Mouse (Mus musculus) heart, postnatal 4 days (tissue): ENCODE measurements around the gene Nhej1. TPM values are rescaled to one million over a fixed set of nuclear protein-coding genes. Genes with fewer than 3 reads are reported as not detected.

ENCODE experiments used
- DNase-seq: peaks from one replicate; pipeline ENCODE4 v3.0.0; 2021
- total RNA-seq, 2 experiments: library from RNA; stranded (reverse); gene quantifications; 2 replicates each; pipeline ENCODE4 v1.2.3; 2021

Gene Nhej1
- total RNA-seq, 2 experiments from 2014 or later = 2.3 to 3.1 TPM

DNA sequence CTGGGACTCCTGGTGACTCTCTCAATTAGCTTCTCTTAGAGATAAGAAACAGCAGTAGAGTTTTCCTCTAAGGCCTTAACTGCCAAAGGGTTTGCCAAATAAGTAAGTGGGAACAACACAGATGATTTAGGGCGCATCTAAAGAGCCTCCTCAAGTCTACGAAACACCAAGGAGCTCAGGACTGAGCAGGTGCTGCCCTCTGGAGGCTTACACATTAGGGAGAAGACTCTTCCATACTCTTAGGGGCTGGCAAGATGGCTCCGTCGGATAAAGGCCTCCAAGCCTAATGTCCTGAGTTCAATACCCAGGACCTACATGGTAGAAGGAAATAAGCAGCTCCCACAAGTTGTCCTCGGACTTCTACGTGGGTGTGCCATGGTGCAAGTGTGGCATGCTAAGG, 151.4 kb downstream of the Nhej1 start:
- no peak for DNase-seq

GRCm38 (mm10) chr1:74971353-74972050, 153.5 kb downstream of the Nhej1 start:
- DNase-seq = no peak

DNA sequence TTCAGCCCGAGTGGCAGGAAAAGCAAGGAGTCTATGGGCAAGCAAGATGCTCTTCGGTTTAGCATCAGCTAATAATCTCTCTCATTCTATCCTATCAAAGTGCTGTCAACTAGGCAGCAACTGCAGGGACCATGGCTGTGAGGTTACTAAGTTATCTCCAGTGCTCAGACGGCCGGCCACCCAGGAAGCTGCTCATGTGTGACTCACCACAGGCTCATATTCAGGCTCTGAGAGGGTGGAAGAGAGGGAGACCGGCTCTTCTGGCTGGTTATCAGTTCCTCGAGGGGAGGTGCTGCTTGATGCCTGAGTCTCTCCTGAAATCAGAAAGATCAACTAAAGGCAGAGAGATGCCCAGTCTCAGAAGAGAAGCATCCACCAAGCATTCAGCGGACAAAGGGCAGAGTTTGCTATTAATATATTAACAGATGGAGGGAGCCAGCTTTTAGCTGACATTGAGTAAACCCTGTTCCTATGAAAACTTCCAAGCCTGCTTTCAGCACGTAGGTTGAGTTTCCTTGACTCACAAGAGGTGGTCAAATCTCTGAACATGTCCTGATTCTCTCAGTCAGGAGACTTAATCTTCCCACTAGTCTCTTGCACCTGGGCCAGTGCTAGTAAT, 156.9 kb downstream of the Nhej1 start:
- no peak for DNase-seq

GRCm38 (mm10) chr1:74964494-74965215, 160.3 kb downstream of the Nhej1 start:
- DNase-seq = peak; percentile 88

- DNase-seq = no peak
Observed at GRCm38 (mm10) chr1:74962853-74963227, 162.2 kb downstream of the Nhej1 start.

DNA sequence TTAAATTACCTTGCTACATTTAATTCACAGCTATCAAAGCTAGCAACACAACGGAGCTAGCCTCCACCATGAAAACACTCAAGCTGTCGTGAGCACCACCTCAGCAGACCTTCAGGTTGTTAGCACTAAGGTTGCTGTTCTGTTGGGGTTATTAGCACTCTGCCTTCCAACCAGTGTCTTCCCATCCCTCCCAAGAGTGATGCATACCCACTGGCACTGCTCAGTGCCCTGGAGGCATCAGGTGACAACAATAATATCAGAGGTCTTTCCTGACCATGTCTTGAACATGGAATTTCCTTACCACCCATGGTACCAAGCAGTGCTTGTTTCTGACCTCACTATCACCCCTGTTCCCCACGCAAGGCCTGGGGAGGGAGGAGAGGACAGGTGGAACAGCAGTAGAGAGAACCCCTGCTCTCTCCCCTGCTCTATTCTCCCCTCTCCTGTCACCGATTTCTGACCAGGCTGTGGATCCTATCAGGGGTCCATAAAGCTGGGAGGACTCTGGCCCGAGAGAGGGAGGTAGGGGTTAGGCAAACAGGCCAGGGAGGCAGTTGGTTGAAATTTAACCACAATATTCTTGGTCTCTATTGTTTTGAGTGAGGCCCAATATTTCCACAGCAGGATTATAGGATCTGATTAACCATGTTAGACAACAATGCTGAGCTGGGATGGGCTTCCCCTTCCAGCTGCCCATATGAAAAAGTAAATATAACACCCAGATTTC, 162.7 kb downstream of the Nhej1 start:
- no peak for DNase-seq

DNA sequence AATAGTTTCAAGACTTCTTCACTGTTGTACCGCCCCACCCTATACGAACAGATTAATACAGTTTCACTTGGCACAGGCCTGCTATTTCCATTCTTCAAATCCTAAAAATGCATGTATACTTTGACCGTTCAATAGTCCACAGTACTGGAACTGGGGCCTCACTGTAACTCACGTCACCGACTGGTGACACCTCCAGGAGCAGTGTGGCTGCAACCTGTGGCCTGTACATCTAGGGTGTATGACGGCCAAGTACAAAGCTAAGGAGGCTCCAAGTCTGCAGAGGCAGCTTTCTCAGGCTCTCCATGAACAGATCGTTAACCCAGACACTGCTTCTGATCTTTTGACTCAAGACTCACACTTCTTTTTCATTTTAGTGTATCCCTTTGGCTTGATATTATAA, 163.3 kb downstream of the Nhej1 start:
- DNase-seq = no peak

GRCm38 (mm10) chr1:74960059-74960458, 164.9 kb downstream of the Nhej1 start:
- no peak for DNase-seq

DNA sequence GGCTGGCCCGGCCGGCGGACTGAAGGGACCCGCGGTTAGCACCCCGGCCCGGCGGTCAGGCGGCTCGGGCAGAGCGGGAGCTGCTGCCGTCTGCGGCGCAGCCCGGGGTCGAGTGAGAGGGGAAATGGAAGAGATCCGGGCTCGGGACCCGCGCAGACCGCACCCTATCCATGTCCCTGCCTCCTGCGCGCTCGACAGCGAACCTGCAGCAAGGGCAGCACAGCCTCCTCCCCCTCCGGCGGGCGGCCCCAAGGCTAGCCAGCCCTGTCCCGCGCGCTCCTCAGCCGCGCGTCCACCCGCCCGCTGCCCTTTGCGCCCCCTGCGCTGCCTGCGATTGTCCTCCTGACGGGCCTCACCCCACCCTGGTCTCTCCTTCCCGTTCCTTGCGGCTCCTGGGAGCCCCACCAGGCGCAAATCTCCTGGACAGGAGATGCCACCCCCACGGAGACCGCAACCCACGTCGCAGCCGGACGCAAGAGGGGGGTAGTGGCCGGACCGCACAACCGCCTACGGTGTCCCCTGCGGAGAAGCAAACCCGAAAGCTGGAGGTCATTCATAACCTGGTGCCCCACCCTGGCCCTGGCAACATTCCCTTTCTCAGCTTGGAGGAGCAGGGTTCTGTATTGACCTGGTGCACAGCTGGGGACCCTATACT, 173.3 kb downstream of the Nhej1 start, which contains the start of gene Ihh:
Ihh (minus strand) TSS at position 117 of the 655 bp plus-strand sequence.
- no peak for DNase-seq

- DNase-seq = no peak
Observed at GRCm38 (mm10) chr1:74950576-74951490, 174.2 kb downstream of the Nhej1 start.

DNA sequence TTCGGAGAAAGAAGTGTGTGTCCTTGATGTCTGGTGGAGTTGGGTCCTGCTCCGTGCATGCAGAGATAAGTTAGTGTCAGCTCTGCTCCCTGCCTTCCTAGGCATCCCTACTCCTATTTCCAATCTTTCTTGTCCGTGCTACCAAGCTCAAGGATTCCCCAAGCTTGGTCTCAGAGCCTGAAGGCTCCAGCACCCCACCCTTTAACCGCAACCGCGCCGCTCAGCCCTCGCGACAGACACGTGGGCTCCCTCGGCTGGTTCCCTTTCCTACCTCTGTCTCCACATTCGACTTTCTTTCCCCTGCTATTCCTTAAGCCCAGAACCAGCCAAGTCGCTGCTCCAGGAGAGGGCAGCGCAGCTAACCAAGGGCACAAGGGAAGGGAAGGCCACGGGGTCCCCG, 174.9 kb downstream of the Nhej1 start:
- DNase-seq = no peak

DNA sequence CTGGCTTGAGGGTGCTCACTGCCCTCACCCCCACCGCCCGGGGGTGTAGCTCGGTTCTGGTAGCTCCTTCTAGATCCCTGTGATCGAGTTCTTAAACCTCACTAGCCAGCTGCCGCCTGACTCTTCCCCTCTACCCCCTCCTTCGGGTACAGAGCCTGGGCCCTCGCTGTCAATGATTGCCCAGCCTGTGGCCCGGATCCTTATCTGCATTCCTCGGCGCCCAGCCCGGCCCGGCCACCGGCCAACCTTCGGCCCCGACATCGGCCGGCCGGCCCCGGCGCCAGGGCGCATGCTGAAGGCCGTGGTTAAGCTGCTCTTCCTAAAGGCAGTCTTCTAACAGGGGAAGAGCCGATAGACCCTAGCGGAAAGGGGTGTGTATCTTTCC, 175.3 kb downstream of the Nhej1 start:
- DNase-seq = peak; percentile 51

GRCm38 (mm10) chr1:74948784-74949665, 176.0 kb downstream of the Nhej1 start:
- DNase-seq = peak; percentile 78

DNA sequence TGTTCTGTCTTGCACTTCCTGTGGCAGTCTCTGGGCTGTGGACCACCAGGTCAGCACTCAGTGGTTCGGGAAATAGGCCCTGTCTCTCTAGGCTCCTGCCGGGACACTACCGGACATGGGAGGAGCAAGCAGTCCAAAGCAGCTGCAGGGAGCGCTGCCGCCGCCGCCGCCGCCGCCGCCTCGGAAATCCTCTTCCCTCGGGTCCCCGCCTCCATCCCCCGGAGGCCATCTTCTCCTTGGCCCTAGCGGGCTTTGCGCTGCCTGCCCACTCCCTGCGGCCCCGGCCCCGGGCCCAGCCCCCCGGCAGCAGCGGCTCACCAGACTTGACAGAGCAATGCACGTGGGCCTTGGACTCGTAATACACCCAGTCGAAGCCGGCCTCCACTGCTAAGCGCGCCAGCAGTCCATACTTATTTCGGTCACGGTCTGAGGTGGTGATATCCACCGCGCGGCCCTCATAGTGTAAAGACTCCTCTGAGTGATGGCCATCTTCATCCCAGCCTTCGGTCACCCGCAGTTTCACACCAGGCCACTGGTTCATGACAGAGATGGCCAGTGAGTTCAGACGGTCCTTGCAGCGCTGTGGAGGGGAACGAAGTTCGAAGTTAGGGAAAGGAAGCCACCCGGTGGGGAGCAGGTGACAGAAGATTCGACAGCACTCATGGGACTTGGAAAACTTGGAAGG, 176.9 kb downstream of the Nhej1 start:
- peak; percentile 38 for DNase-seq

GRCm38 (mm10) chr1:74941651-74942360, 183.2 kb downstream of the Nhej1 start:
- DNase-seq = no peak

GRCm38 (mm10) chr1:74939762-74940161, 185.2 kb downstream of the Nhej1 start:
- peak; percentile 26 for DNase-seq

GRCm38 (mm10) chr1:74936221-74936830, 188.7 kb downstream of the Nhej1 start:
- DNase-seq = no peak

- peak; percentile 27 for DNase-seq
Observed at GRCm38 (mm10) chr1:74935402-74935801, 189.6 kb downstream of the Nhej1 start, which contains the start of gene Cfap65. Cfap65 (minus strand) TSS chr1:74935599.
